Mouse (Mus musculus): ENCODE data around the gene Atp5h. TPM values are rescaled to one million over a fixed set of nuclear protein-coding genes. Genes with fewer than 3 reads are reported as not detected.

The Atp5h gene
- polyA plus RNA-seq, 2 experiments, result 334 to 620 TPM

GRCm38 (mm10) chr11:115433342-115433741, 13.6 kb upstream of the Atp5h start:
- peaks cover 13% of the 10 kb centered on the region for H3K27me3 ChIP-seq (ENCODE audit: control insufficient read depth, insufficient read depth, low read length)
- H3K9me3 ChIP-seq (ENCODE audit: control insufficient read depth, low read length), result no peaks in the 10 kb centered on the region
- DNase-seq (ENCODE audit: low read depth in 3 of 3, low spot score in 3 of 3), result no peak
- TF ChIP-seq EP300 (IDR thresholded peaks at IDR 0.05; ENCODE audit: low read depth) (no peak), CTCF (IDR thresholded peaks at IDR 0.05; ENCODE audit: low read depth) (no peak)
- H3K27ac ChIP-seq, result no peak overlapping the region
- no peak for ATAC-seq (ENCODE audit: insufficient read depth)
- peaks cover 0 to 7% of the 10 kb centered on the region in 2 experiments; a peak in 2 of 4 replicates for H3K4me1 ChIP-seq (replicated peaks; ENCODE audit: control insufficient read depth in 2 of 2, insufficient read depth in 2 of 2, low read length in 1 of 2)
- no peak overlapping the region for H3K9ac ChIP-seq (replicated peaks)
- H3K4me2 ChIP-seq (ENCODE audit: low read depth), result no peak overlapping the region
- WGBS (ENCODE audit: insufficient replicate concordance), result 67% methylated on average over 6 of the region's 6 CpGs
- no peaks in the 10 kb centered on the region; the same call in 1 of the 2 replicates for H3K36me3 ChIP-seq (replicated peaks; ENCODE audit: control insufficient read depth, insufficient read depth, low read depth)
- H3K4me3 ChIP-seq (ENCODE audit: insufficient read depth in 1 of 2, low read depth in 2 of 2, low read length in 2 of 2), result no peak overlapping the region

GRCm38 (mm10) chr11:115432814-115433213, 13.1 kb upstream of the Atp5h start:
- no peak overlapping the region for H3K4me2 ChIP-seq (ENCODE audit: low read depth)
- ATAC-seq (ENCODE audit: insufficient read depth) (no peak), DNase-seq (ENCODE audit: low read depth in 3 of 3, low spot score in 3 of 3) (no peak)
- no peaks in the 10 kb centered on the region for H3K9me3 ChIP-seq (ENCODE audit: control insufficient read depth, low read length)
- TF ChIP-seq CTCF (IDR thresholded peaks at IDR 0.05; ENCODE audit: low read depth), result no peak
- TF ChIP-seq EP300 (IDR thresholded peaks at IDR 0.05; ENCODE audit: low read depth), result no peak
- H3K36me3 ChIP-seq (replicated peaks; ENCODE audit: control insufficient read depth, insufficient read depth, low read depth), result no peaks in the 10 kb centered on the region; the same call in 1 of the 2 replicates
- no peak overlapping the region for H3K4me3 ChIP-seq (ENCODE audit: insufficient read depth in 1 of 2, low read depth in 2 of 2, low read length in 2 of 2)
- no peak overlapping the region for H3K27ac ChIP-seq
- H3K9ac ChIP-seq (replicated peaks), result no peak overlapping the region
- 57% methylated on average over 4 of the region's 4 CpGs for WGBS (ENCODE audit: insufficient replicate concordance)
- H3K27me3 ChIP-seq (ENCODE audit: control insufficient read depth, insufficient read depth, low read length), result peaks cover 13% of the 10 kb centered on the region
- peaks cover 0 to 7% of the 10 kb centered on the region in 2 experiments; a peak in 2 of 4 replicates for H3K4me1 ChIP-seq (replicated peaks; ENCODE audit: control insufficient read depth in 2 of 2, insufficient read depth in 2 of 2, low read length in 1 of 2)

GRCm38 (mm10) chr11:115430561-115430960, 10.8 kb upstream of the Atp5h start:
- Histone ChIP-seq H3K9me3 (ENCODE audit: control insufficient read depth, low read length) (no peaks in the 10 kb centered on the region), H3K36me3 (replicated peaks; ENCODE audit: control insufficient read depth, insufficient read depth, low read depth) (no peaks in the 10 kb centered on the region; the same call in 1 of the 2 replicates), H3K4me1 (replicated peaks; ENCODE audit: control insufficient read depth in 2 of 2, insufficient read depth in 2 of 2, low read length in 1 of 2) (peaks cover 0 to 3% of the 10 kb centered on the region in 2 experiments; a peak in 1 of 4 replicates), H3K4me3 (ENCODE audit: insufficient read depth in 1 of 2, low read depth in 2 of 2, low read length in 2 of 2) (no peak overlapping the region), H3K9ac (replicated peaks) (no peak overlapping the region), H3K4me2 (ENCODE audit: low read depth) (no peak overlapping the region), H3K27ac (no peak overlapping the region), H3K27me3 (ENCODE audit: control insufficient read depth, insufficient read depth, low read length) (peaks cover 3% of the 10 kb centered on the region; the same call in 1 of the 2 replicates)
- DNase-seq (ENCODE audit: low read depth in 3 of 3, low spot score in 3 of 3) (no peak), ATAC-seq (ENCODE audit: insufficient read depth) (no peak)
- no peak for TF ChIP-seq EP300 (IDR thresholded peaks at IDR 0.05; ENCODE audit: low read depth)
- TF ChIP-seq CTCF (IDR thresholded peaks at IDR 0.05; ENCODE audit: low read depth), result no peak
- WGBS (ENCODE audit: insufficient replicate concordance), result 76% methylated on average over 6 of the region's 6 CpGs

- TF ChIP-seq CTCF (IDR thresholded peaks at IDR 0.05; ENCODE audit: low read depth) (no peak), EP300 (IDR thresholded peaks at IDR 0.05; ENCODE audit: low read depth) (no peak)
- H3K27me3 ChIP-seq (ENCODE audit: control insufficient read depth, insufficient read depth, low read length), result no peaks in the 10 kb centered on the region
- H3K36me3 ChIP-seq (replicated peaks; ENCODE audit: control insufficient read depth, insufficient read depth, low read depth), result no peaks in the 10 kb centered on the region; the same call in 1 of the 2 replicates
- no peak overlapping the region for H3K9ac ChIP-seq (replicated peaks)
- 77% methylated on average over 7 of the region's 7 CpGs for WGBS (ENCODE audit: insufficient replicate concordance)
- DNase-seq (ENCODE audit: low read depth in 3 of 3, low spot score in 3 of 3) (no peak), ATAC-seq (ENCODE audit: insufficient read depth) (no peak)
- H3K4me3 ChIP-seq (ENCODE audit: insufficient read depth in 1 of 2, low read depth in 2 of 2, low read length in 2 of 2), result no peak overlapping the region
- H3K9me3 ChIP-seq (ENCODE audit: control insufficient read depth, low read length), result no peaks in the 10 kb centered on the region
- no peak overlapping the region for H3K4me2 ChIP-seq (ENCODE audit: low read depth)
- H3K4me1 ChIP-seq (replicated peaks; ENCODE audit: control insufficient read depth in 2 of 2, insufficient read depth in 2 of 2, low read length in 1 of 2), result 0 out of 4 replicates have a peak, but pooled peaks cover 0 to 1% of the 10 kb centered on the region in 2 experiments
- H3K27ac ChIP-seq, result no peak overlapping the region
These were observed 9.5 kb upstream of the Atp5h start for GRCm38 (mm10) chr11:115429307-115429706.

- WGBS (ENCODE audit: insufficient replicate concordance), result 46% methylated on average over 20 of the region's 20 CpGs
- Histone ChIP-seq H3K4me1 (replicated peaks; ENCODE audit: control insufficient read depth in 2 of 2, insufficient read depth in 2 of 2, low read length in 1 of 2) (0 out of 4 replicates have a peak, but pooled peaks cover 0 to 1% of the 10 kb centered on the region in 2 experiments), H3K27me3 (ENCODE audit: control insufficient read depth, insufficient read depth, low read length) (no peaks in the 10 kb centered on the region), H3K9me3 (ENCODE audit: control insufficient read depth, low read length) (no peaks in the 10 kb centered on the region), H3K4me3 (ENCODE audit: insufficient read depth in 1 of 2, low read depth in 2 of 2, low read length in 2 of 2) (no peak overlapping the region), H3K27ac (no peak overlapping the region), H3K4me2 (ENCODE audit: low read depth) (no peak overlapping the region), H3K36me3 (replicated peaks; ENCODE audit: control insufficient read depth, insufficient read depth, low read depth) (no peaks in the 10 kb centered on the region; the same call in 1 of the 2 replicates), H3K9ac (replicated peaks) (no peak overlapping the region)
- DNase-seq (ENCODE audit: low read depth in 3 of 3, low spot score in 3 of 3) (peak in 1 of 3 experiments; percentile 45), ATAC-seq (ENCODE audit: insufficient read depth) (no peak)
- TF ChIP-seq CTCF (IDR thresholded peaks at IDR 0.05; ENCODE audit: low read depth) (peak; percentile 88), EP300 (IDR thresholded peaks at IDR 0.05; ENCODE audit: low read depth) (no peak)
These were observed 7.9 kb upstream of the Atp5h start for GRCm38 (mm10) chr11:115427482-115428331.
